Mouse (Mus musculus) limb, embryonic 14.5 days (tissue): ENCODE results near the gene Pkd1l3. TPM values are rescaled to one million over a fixed set of nuclear protein-coding genes. Genes with fewer than 3 reads are reported as not detected.

Source experiments
- ATAC-seq: fragments of 200-750 bp; cut with Nextera tagmentation; 2 replicates; pipeline ENCODE4 v1.8.0; 2017; ENCODE audit warnings: low read depth, moderate number of reproducible peaks, moderate TSS enrichment; ENCODE audit not compliant: low FRiP score
- DNase-seq: peaks from one replicate; pipeline ENCODE4 v3.0.0-alpha.2; 2015; ENCODE audit warnings: low spot score
- H3K27ac ChIP-seq: fragments of 300-500 bp; sonication (generic); replicated peaks from 2 replicates; pipeline ENCODE4 v1.5.1; 2014; ENCODE audit warnings: low read depth, mild to moderate bottlenecking, low read length, moderate library complexity, mixed read lengths
- H3K27me3 ChIP-seq: fragments of 300-500 bp; sonication (generic); 2 replicates; pipeline ENCODE4 v1.6.1; 2014; ENCODE audit warnings: low read length, mixed read lengths; ENCODE audit not compliant: control insufficient read depth, insufficient read depth
- H3K36me3 ChIP-seq: fragments of 300-500 bp; sonication (generic); 2 replicates; pipeline ENCODE4 v1.6.1; 2014; ENCODE audit warnings: mild to moderate bottlenecking, low read length, moderate library complexity, mixed read lengths; ENCODE audit not compliant: control insufficient read depth, insufficient read depth
- H3K4me1 ChIP-seq: fragments of 300-500 bp; sonication (generic); 2 replicates; pipeline ENCODE4 v1.6.1; 2014; ENCODE audit warnings: antibody characterized with exemption, low read length, mixed read lengths; ENCODE audit not compliant: control insufficient read depth, insufficient read depth
- H3K4me2 ChIP-seq: fragments of 300-500 bp; sonication (generic); replicated peaks from 2 replicates; pipeline ENCODE4 v1.6.1; 2014; ENCODE audit warnings: low read depth, mild to moderate bottlenecking, low read length, moderate library complexity; ENCODE audit not compliant: severe bottlenecking
- H3K4me3 ChIP-seq: fragments of 300-500 bp; sonication (generic); replicated peaks from 2 replicates; pipeline ENCODE4 v1.5.1; 2014; ENCODE audit warnings: low read length
- H3K9ac ChIP-seq: fragments of 300-500 bp; sonication (generic); 2 replicates; pipeline ENCODE4 v1.6.1; 2014; ENCODE audit warnings: mild to moderate bottlenecking, low read depth, low read length, moderate library complexity; ENCODE audit not compliant: severe bottlenecking
- H3K9me3 ChIP-seq: fragments of 300-500 bp; sonication (generic); 2 replicates; pipeline ENCODE4 v1.6.1; 2016; ENCODE audit warnings: low read length; ENCODE audit not compliant: control insufficient read depth
- POLR2A ChIP-seq: fragments of 200-500 bp; IDR thresholded peaks from 2 replicates; pipeline ENCODE4 v1.8.0; 2012; ENCODE audit warnings: inconsistent platforms, mild to moderate bottlenecking, moderate library complexity, borderline replicate concordance; ENCODE audit not compliant: insufficient read depth, insufficient read length; ENCODE audit errors: extremely low read depth
- WGBS: fragments of 180-500 bp; shearing (Covaris S2); extraction: QIAGEN DNeasy Blood & Tissue Kit; methylation state at CpG from one replicate; pipeline ENCODE4 v1.1.7; 2014; 5-methylcytosine and 5-hydroxymethylcytosine counted together
- polyA plus RNA-seq, 2 experiments: library from polyadenylated mRNA; depleted of rRNA in 1 of 2; stranded (reverse) in 1 of 2; unstranded in 1 of 2; fragments of >200 nt; fragmentation: Nextera tagmentation in 1 of 2; extraction: Ambion mirVana in 1 of 2; gene quantifications; 2 replicates each; pipeline versions ENCODE4 v1.2.1 to v1.2.3; 2012 to 2014

Gene Pkd1l3
- polyA plus RNA-seq, 2 experiments = 0.24 to 0.33 TPM

DNA sequence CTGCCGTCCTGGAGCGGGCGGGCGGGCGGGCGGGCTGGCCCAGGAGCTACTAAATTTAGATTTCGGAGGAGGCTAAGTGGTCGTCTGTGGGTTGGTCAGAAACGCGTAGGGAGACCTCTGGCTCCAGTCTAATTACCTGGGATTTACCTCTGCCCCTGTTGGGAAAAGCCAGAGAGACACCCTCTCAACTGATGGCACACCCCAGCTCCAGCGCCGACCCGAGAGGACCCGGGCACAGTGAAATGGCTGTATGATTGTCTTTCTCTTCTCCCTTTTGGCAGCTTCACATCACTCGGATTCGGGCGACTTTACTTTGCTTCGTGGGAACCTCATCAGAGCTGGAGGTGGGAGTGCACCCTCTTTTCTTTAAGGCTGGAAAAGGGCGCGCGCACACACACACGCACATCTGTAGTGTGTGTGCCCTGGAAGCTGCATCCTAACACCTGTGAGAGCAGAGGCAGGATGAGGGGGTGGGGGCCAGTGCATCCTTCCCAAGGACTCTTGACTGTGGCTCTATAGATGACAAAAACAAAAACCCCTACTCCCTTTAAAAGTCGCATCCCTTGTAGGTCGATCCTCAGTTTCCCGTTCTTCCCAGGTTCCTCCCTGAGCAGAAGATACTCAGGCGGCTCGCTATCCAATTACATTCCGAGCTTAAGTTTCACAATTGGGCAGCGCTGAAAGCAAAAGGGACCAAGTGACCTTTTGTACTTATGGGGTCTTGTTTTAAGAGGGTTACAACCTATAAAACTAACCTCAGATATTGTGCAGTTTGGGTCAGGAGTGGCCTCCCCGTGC, 92.0 kb downstream of the Pkd1l3 start:
- peaks cover 35% of the 10 kb centered on the region for H3K36me3 ChIP-seq
- peak overlapping the region; percentile 98 for H3K4me3 ChIP-seq
- H3K9me3 ChIP-seq = no peaks in the 10 kb centered on the region
- H3K9ac ChIP-seq = peak overlapping the region; percentile 99
- peak overlapping the region; percentile 97 for H3K27ac ChIP-seq
- DNase-seq = peak; percentile 4
- under 1% methylated on average over 24 of the region's 30 CpGs for WGBS
- TF ChIP-seq POLR2A = no peak
- H3K4me1 ChIP-seq = peaks cover 11% of the 10 kb centered on the region; the same call in 1 of the 2 replicates
- ATAC-seq = peak; percentile 24
- H3K4me2 ChIP-seq = peak overlapping the region; percentile 60
- no peaks in the 10 kb centered on the region for H3K27me3 ChIP-seq

- Histone ChIP-seq H3K36me3 (peaks cover 41% of the 10 kb centered on the region), H3K9me3 (no peaks in the 10 kb centered on the region), H3K4me1 (peaks cover 11% of the 10 kb centered on the region; the same call in 1 of the 2 replicates), H3K27me3 (no peaks in the 10 kb centered on the region), H3K4me3 (peak overlapping the region; percentile 98), H3K4me2 (peak overlapping the region; percentile 60), H3K9ac (peak overlapping the region; percentile 99; the same call in 1 of the 2 replicates), H3K27ac (no peak overlapping the region)
- 27% methylated on average over 2 of the region's 2 CpGs for WGBS
- ATAC-seq (no peak), DNase-seq (peak; percentile 80)
- TF ChIP-seq POLR2A = no peak
These were observed 92.5 kb downstream of the Pkd1l3 start for GRCm38 (mm10) chr8:109706874-109707237.

DNA sequence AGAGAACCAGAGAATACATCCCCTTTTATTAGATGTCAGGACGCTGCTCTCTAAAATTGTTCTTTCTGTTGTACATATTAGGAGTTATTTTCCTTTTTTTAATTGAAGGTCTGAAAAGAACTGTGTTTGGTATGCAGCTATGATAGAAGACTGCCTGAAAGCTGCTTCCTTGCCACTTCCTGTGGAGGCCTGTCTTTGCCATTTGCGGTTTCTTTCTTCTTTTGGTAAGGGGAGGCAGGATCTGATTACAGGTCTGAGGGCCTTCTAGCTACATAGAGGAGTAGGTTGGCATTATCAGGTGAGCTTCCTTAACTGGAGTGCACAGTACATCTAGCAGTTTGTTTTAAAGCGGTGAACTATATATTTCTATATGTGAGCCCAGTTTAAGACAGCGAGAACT, 93.6 kb downstream of the Pkd1l3 start:
- Histone ChIP-seq H3K9me3 (no peaks in the 10 kb centered on the region), H3K36me3 (peaks cover 51% of the 10 kb centered on the region), H3K4me2 (no peak overlapping the region), H3K27me3 (no peaks in the 10 kb centered on the region), H3K27ac (no peak overlapping the region), H3K4me3 (no peak overlapping the region), H3K4me1 (peaks cover 11% of the 10 kb centered on the region; the same call in 1 of the 2 replicates), H3K9ac (no peak overlapping the region)
- WGBS = 98% methylated on average over 4 of the region's 4 CpGs
- no peak for DNase-seq
- TF ChIP-seq POLR2A = no peak
- no peak for ATAC-seq

DNA sequence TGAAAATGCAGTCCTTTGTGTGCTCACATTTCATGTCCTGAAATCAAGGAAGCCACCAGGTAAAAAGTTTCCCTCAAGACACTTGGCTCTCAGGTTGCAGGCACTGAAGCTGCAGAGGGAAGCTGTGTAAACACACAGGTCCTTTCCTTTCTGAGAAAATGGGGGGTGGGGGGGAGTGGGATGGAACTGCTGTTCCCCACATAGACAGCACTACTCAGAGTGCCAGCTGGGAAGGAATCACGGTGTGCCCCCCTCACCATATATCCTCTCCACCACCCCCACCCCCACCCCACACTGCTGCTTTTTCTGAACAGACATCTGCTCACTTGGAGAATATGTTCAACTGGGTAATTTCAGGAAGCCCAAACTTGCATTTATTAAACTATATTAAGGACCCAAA, 98.2 kb downstream of the Pkd1l3 start:
- Histone ChIP-seq H3K4me2 (no peak overlapping the region), H3K9ac (no peak overlapping the region), H3K27ac (no peak overlapping the region), H3K4me3 (no peak overlapping the region), H3K4me1 (0 out of 2 replicates have a peak, but pooled peaks cover 2% of the 10 kb centered on the region), H3K9me3 (no peaks in the 10 kb centered on the region), H3K36me3 (peaks cover 91% of the 10 kb centered on the region), H3K27me3 (no peaks in the 10 kb centered on the region)
- ATAC-seq (no peak), DNase-seq (no peak)
- 95% methylated on average over 1 of the region's 1 CpGs for WGBS
- TF ChIP-seq POLR2A = no peak

DNA sequence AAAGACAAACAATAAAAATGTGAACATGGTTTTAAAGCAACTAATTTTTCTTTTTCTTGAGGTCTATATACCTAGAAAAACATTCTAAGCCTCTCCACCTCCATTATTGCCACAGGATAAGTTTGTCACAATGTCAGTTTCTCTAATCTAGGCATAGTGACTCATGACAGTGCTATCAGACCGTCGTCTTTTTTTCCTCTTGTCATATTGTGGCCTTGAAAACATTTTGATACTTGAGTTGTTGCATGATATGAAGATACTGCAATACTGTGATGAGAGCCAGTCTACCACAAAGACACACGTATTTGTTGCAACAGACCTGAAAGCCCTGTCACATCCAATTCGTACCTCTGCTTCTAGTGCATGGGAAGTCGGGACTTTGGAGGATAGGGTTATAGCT, 100.6 kb downstream of the Pkd1l3 start:
- Histone ChIP-seq H3K9me3 (no peaks in the 10 kb centered on the region), H3K36me3 (peaks cover 95% of the 10 kb centered on the region), H3K27ac (no peak overlapping the region), H3K4me1 (no peaks in the 10 kb centered on the region), H3K9ac (no peak overlapping the region), H3K27me3 (no peaks in the 10 kb centered on the region), H3K4me2 (no peak overlapping the region), H3K4me3 (no peak overlapping the region)
- ATAC-seq (no peak), DNase-seq (no peak)
- TF ChIP-seq POLR2A = no peak
- 92% methylated on average over 5 of the region's 5 CpGs for WGBS

Other genes starting within 250 kb of the Pkd1l3 start
- gene Pmfbp1, start 120.5 kb upstream of the Pkd1l3 start, polyA plus RNA-seq (2012; rRNA removed) = 0.06 and 0.20 TPM in 2 replicates
- gene Pmfbp1, start 120.5 kb upstream of the Pkd1l3 start, polyA plus RNA-seq (2014; fragmentation: Nextera tagmentation; extraction: Ambion mirVana) = 0.23 and 0.43 TPM in 2 replicates
- gene Dhx38, start 48.7 kb upstream of the Pkd1l3 start, polyA plus RNA-seq (2012; rRNA removed) = 27.4 and 27.8 TPM in 2 replicates
- 20.0 and 23.3 TPM in 2 replicates for gene Dhx38, start 48.7 kb upstream of the Pkd1l3 start, polyA plus RNA-seq (2014; fragmentation: Nextera tagmentation; extraction: Ambion mirVana)
- 5.7 and 6.0 TPM in 2 replicates for gene Txnl4b, start 48.6 kb upstream of the Pkd1l3 start, polyA plus RNA-seq (2012; rRNA removed)
- gene Txnl4b, start 48.6 kb upstream of the Pkd1l3 start, polyA plus RNA-seq (2014; fragmentation: Nextera tagmentation; extraction: Ambion mirVana) = 23.6 and 25.1 TPM in 2 replicates
- gene Hp, start 35.3 kb upstream of the Pkd1l3 start, polyA plus RNA-seq (2012; rRNA removed) = 2.0 and 2.4 TPM in 2 replicates
- 0.73 and 1.8 TPM in 2 replicates for gene Hp, start 35.3 kb upstream of the Pkd1l3 start, polyA plus RNA-seq (2014; fragmentation: Nextera tagmentation; extraction: Ambion mirVana)
- 41.2 and 41.8 TPM in 2 replicates for gene Dhodh, start 5.8 kb upstream of the Pkd1l3 start, polyA plus RNA-seq (2012; rRNA removed)
- gene Dhodh, start 5.8 kb upstream of the Pkd1l3 start, polyA plus RNA-seq (2014; fragmentation: Nextera tagmentation; extraction: Ambion mirVana) = 42.3 and 48.5 TPM in 2 replicates
- gene Ist1, start 78.7 kb downstream of the Pkd1l3 start, polyA plus RNA-seq (2012; rRNA removed) = 109 and 113 TPM in 2 replicates
- 149 and 153 TPM in 2 replicates for gene Ist1, start 78.7 kb downstream of the Pkd1l3 start, polyA plus RNA-seq (2014; fragmentation: Nextera tagmentation; extraction: Ambion mirVana)
- gene Zfp821, start 91.0 kb downstream of the Pkd1l3 start, polyA plus RNA-seq (2012; rRNA removed) = 34.0 and 36.8 TPM in 2 replicates
- 28.6 and 34.2 TPM in 2 replicates for gene Zfp821, start 91.0 kb downstream of the Pkd1l3 start, polyA plus RNA-seq (2014; fragmentation: Nextera tagmentation; extraction: Ambion mirVana)
- gene Atxn1l, start 123.2 kb downstream of the Pkd1l3 start, polyA plus RNA-seq (2012; rRNA removed) = 16.2 and 19.0 TPM in 2 replicates
- 8.7 and 9.6 TPM in 2 replicates for gene Atxn1l, start 123.2 kb downstream of the Pkd1l3 start, polyA plus RNA-seq (2014; fragmentation: Nextera tagmentation; extraction: Ambion mirVana)
- 63.1 and 71.1 TPM in 2 replicates for gene Ap1g1, start 164.0 kb downstream of the Pkd1l3 start, polyA plus RNA-seq (2012; rRNA removed)
- 32.0 and 33.7 TPM in 2 replicates for gene Ap1g1, start 164.0 kb downstream of the Pkd1l3 start, polyA plus RNA-seq (2014; fragmentation: Nextera tagmentation; extraction: Ambion mirVana)